ENCODE assay signal across 9 mouse cellular contexts in genomic region chr7:28867508-28868340, GRCm38 (mm10). TPM values are rescaled to one million over a fixed set of nuclear protein-coding genes. Genes with fewer than 3 reads are reported as not detected.
DNase-seq lines count a peak whose midpoint lies in the region; ATAC-seq lines count a peak whose summit lies in the region.
"Not testable (repeated sequence)": the region's sequence is repeated elsewhere in the genome, so short reads cannot be mapped to it uniquely, and the experiment has no call there.
"Had no signal": no experiment of that assay in that cellular context is flagged by ENCODE, and none has a peak within 500 bp of the region (broad histone marks: within the 10 kb centered on the region; RNA-seq: fewer than 3 reads in every experiment).

No protein-coding gene starts in this region.

- not testable (repeated sequence) for H3K36me3 ChIP-seq in hindbrain, embryonic 16.5 days (ENCODE audit: control insufficient read depth, insufficient read depth, low read length)

- WGBS in hindbrain, embryonic 16.5 days, result 30% methylated on average over 23 of the region's 23 CpGs

- not testable (repeated sequence) for H3K27ac ChIP-seq in hindbrain, embryonic 16.5 days (ENCODE audit: low read depth, low read length)

- ATAC-seq in activated CD4-positive, CD25-positive, alpha-beta regulatory T cell, adult 4 months, result peak; percentile 34
- not testable (repeated sequence) for ATAC-seq in hindbrain, embryonic 16.5 days

- H3K4me2 ChIP-seq in hindbrain, embryonic 16.5 days (ENCODE audit: low read length), result peak overlapping the region; percentile 28

- H3K9ac ChIP-seq in hindbrain, embryonic 16.5 days (ENCODE audit: low read depth, low read length), result not testable (repeated sequence)

- not testable (repeated sequence) for H3K9me3 ChIP-seq in hindbrain, embryonic 16.5 days (ENCODE audit: control insufficient read depth, low read length)

- H3K4me3 ChIP-seq in hindbrain, embryonic 16.5 days (ENCODE audit: low read length), result not testable (repeated sequence)

- H3K27me3 ChIP-seq in hindbrain, embryonic 16.5 days (replicated peaks; ENCODE audit: control insufficient read depth, insufficient read depth, low read length), result not testable (repeated sequence)

- peak; percentile 79 to 82 for DNase-seq in cerebellum, postnatal 25 days
- peak; percentile 82 for DNase-seq in gastrocnemius, postnatal 10 days
- peak; percentile 55 to 73 for DNase-seq in left cerebral cortex, adult 18-20 months (ENCODE audit: low spot score in 2 of 2)
- peak; percentile 79 to 85 for DNase-seq in lung, postnatal 4 days
- DNase-seq in right cerebral cortex, adult 2 months (ENCODE audit: low spot score in 2 of 2), result peak; percentile 63 to 69
- DNase-seq in urinary bladder, adult 2 months (ENCODE audit: low spot score), result peak; percentile 65

- H3K4me1 ChIP-seq in hindbrain, embryonic 16.5 days (ENCODE audit: control insufficient read depth, insufficient read depth, low read depth, low read length), result not testable (repeated sequence)

RNA-seq across cellular contexts. Expression of gene Lgals7, which starts 4.1 kb away (rescaled TPM):
- 1 to 10 TPM; 2.5 to 2.8 TPM for polyA plus RNA-seq in activated CD4-positive, CD25-positive, alpha-beta regulatory T cell, adult 4 months (2017; shearing (Covaris generic))
- total RNA-seq in gastrocnemius, postnatal 10 days (2021), result under 1 TPM in 1 of 2 experiments, not detected in 1; 0.56 TPM
- 4.9 and 5.3 TPM in 2 replicates for polyA plus RNA-seq in hindbrain, embryonic 16.5 days (2015; fragmentation: Nextera tagmentation; extraction: Ambion mirVana)
- total RNA-seq in left cerebral cortex, adult 18-20 months (2021), result under 1 TPM in 1 of 2 experiments, not detected in 1; 0.74 TPM
- polyA plus RNA-seq in urinary bladder, adult 2 months (2012; rRNA removed), result 1.3 and 3.6 TPM in 2 replicates
- total RNA-seq: layer of hippocampus, adult 8-10 months had no signal

RNA-seq across cellular contexts. Expression of gene Capn12, which starts 13.5 kb away (rescaled TPM):
- under 1 TPM in 1 of 2 experiments, not detected in 1; 0.34 TPM for polyA plus RNA-seq in activated CD4-positive, CD25-positive, alpha-beta regulatory T cell, adult 4 months (2017; shearing (Covaris generic))
- total RNA-seq in gastrocnemius, postnatal 10 days (2021), result under 1 TPM; 0.23 to 0.27 TPM
- polyA plus RNA-seq in hindbrain, embryonic 16.5 days (2015; fragmentation: Nextera tagmentation; extraction: Ambion mirVana), result 0.54 and 0.70 TPM in 2 replicates
- total RNA-seq in left cerebral cortex, adult 18-20 months (2021), result under 1 TPM; 0.61 to 0.95 TPM
- 0.66 and 0.73 TPM in 2 replicates for polyA plus RNA-seq in urinary bladder, adult 2 months (2012; rRNA removed)

RNA-seq across cellular contexts. Expression of gene Lgals4, which starts 34.1 kb away (rescaled TPM):
- polyA plus RNA-seq in activated CD4-positive, CD25-positive, alpha-beta regulatory T cell, adult 4 months (2017; shearing (Covaris generic)), result 10 to 100 TPM; 20.1 to 27.2 TPM
- total RNA-seq in gastrocnemius, postnatal 10 days (2021), result 1 to 10 TPM; 3.7 to 7.4 TPM
- polyA plus RNA-seq in hindbrain, embryonic 16.5 days (2015; fragmentation: Nextera tagmentation; extraction: Ambion mirVana), result 5.3 and 6.1 TPM in 2 replicates
- total RNA-seq in left cerebral cortex, adult 18-20 months (2021), result 1 to 10 TPM; 1.9 to 2.4 TPM
- 29.4 and 39.9 TPM in 2 replicates for polyA plus RNA-seq in urinary bladder, adult 2 months (2012; rRNA removed)

RNA-seq across cellular contexts. Expression of gene Ech1, which starts 42.7 kb away (rescaled TPM):
- 100 to 1,000 TPM; 192 to 199 TPM for polyA plus RNA-seq in activated CD4-positive, CD25-positive, alpha-beta regulatory T cell, adult 4 months (2017; shearing (Covaris generic))
- total RNA-seq in gastrocnemius, postnatal 10 days (2021), result 100 to 1,000 TPM; 182 to 227 TPM
- polyA plus RNA-seq in hindbrain, embryonic 16.5 days (2015; fragmentation: Nextera tagmentation; extraction: Ambion mirVana), result 115 and 117 TPM in 2 replicates
- 10 to 100 TPM; 53.5 to 56.6 TPM for total RNA-seq in left cerebral cortex, adult 18-20 months (2021)
- 246 and 303 TPM in 2 replicates for polyA plus RNA-seq in urinary bladder, adult 2 months (2012; rRNA removed)

RNA-seq across cellular contexts. Expression of gene Hnrnpl, which starts 59.4 kb away (rescaled TPM):
- 100 to 1,000 TPM; 153 to 344 TPM for polyA plus RNA-seq in activated CD4-positive, CD25-positive, alpha-beta regulatory T cell, adult 4 months (2017; shearing (Covaris generic))
- total RNA-seq in gastrocnemius, postnatal 10 days (2021), result 100 to 1,000 TPM; 244 to 291 TPM
- polyA plus RNA-seq in hindbrain, embryonic 16.5 days (2015; fragmentation: Nextera tagmentation; extraction: Ambion mirVana), result 117 and 127 TPM in 2 replicates
- 100 to 1,000 TPM; 427 to 456 TPM for total RNA-seq in left cerebral cortex, adult 18-20 months (2021)
- polyA plus RNA-seq in urinary bladder, adult 2 months (2012; rRNA removed), result 325 and 346 TPM in 2 replicates
